Mouse (Mus musculus) liver, embryonic 15.5 days (tissue): ENCODE data around the gene Gm15517. TPM values are rescaled to one million over a fixed set of nuclear protein-coding genes. Genes with fewer than 3 reads are reported as not detected.
"Not testable (repeated sequence)": the region's sequence is repeated elsewhere in the genome, so short reads cannot be mapped to it uniquely, and the experiment has no call there.

Experiments
- ATAC-seq: fragments of 200-750 bp; cut with Nextera tagmentation; 2 replicates; pipeline ENCODE4 v1.8.0; 2017; ENCODE audit warnings: moderate number of reproducible peaks, mild to moderate bottlenecking, moderate library complexity; ENCODE audit not compliant: insufficient read depth
- H3K27ac ChIP-seq: fragments of 300-500 bp; sonication (generic); replicated peaks from 2 replicates; pipeline ENCODE4 v1.5.1; 2015; ENCODE audit warnings: mild to moderate bottlenecking, inconsistent platforms
- H3K27me3 ChIP-seq: fragments of 300-500 bp; sonication (generic); 2 replicates; pipeline ENCODE4 v1.6.1; 2015; ENCODE audit warnings: mild to moderate bottlenecking, inconsistent platforms
- H3K36me3 ChIP-seq: fragments of 300-500 bp; sonication (generic); replicated peaks from 2 replicates; pipeline ENCODE4 v1.6.1; 2015; ENCODE audit warnings: moderate library complexity, mild to moderate bottlenecking, inconsistent platforms
- H3K4me1 ChIP-seq: fragments of 300-500 bp; sonication (generic); replicated peaks from 2 replicates; pipeline ENCODE4 v1.6.1; 2015; ENCODE audit warnings: inconsistent platforms
- H3K4me2 ChIP-seq: fragments of 300-500 bp; sonication (generic); 2 replicates; pipeline ENCODE4 v1.6.1; 2015; ENCODE audit warnings: moderate library complexity, mild to moderate bottlenecking, inconsistent platforms
- H3K4me3 ChIP-seq: fragments of 300-500 bp; sonication (generic); replicated peaks from 2 replicates; pipeline ENCODE4 v1.5.1; 2015; ENCODE audit warnings: mild to moderate bottlenecking, inconsistent platforms
- H3K9ac ChIP-seq: fragments of 300-500 bp; sonication (generic); 2 replicates; pipeline ENCODE4 v1.6.1; 2015; ENCODE audit warnings: moderate library complexity, mild to moderate bottlenecking, inconsistent platforms
- H3K9me3 ChIP-seq: fragments of 300-500 bp; sonication (generic); replicated peaks from 2 replicates; pipeline ENCODE4 v1.6.1; 2016; ENCODE audit warnings: inconsistent platforms
- WGBS: fragments of 180-500 bp; shearing (Covaris S2); methylation state at CpG from one replicate; pipeline ENCODE4 v1.1.7; 2015; ENCODE audit warnings: mixed read lengths; ENCODE audit not compliant: insufficient replicate concordance; 5-methylcytosine and 5-hydroxymethylcytosine counted together
- polyA plus RNA-seq: library from polyadenylated mRNA; unstranded; fragments of >200 nt; fragmentation: Nextera tagmentation; extraction: Ambion mirVana; gene quantifications from 2 replicates; pipeline ENCODE4 v1.2.1, GENCODE M21; 2015

Gm15517 gene
- polyA plus RNA-seq, 1 experiment from 2014 or later, result not detected

DNA sequence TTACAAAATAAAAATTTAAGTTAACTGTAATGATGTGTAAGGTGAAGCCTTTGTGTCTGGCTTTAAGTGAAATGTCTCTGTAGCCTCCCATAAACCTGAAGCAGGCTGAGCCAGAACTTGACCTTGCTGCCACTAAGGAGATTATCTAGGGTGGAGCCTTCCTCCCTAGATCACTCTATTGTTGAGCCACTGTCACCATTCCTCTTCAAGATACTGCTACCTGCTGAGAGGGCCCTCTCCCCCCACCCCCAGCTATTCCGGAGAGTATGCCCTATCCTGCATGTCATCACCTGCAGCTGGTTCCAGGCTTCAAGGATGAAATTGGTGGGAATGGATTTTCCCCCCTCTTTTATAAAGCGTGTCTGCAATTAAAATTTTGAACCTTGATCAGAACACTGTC lies 36.3 kb downstream of the Gm15517 start:
- not testable (repeated sequence) for H3K9ac ChIP-seq, ATAC-seq, H3K4me2 ChIP-seq, H3K4me3 ChIP-seq, H3K4me1 ChIP-seq, H3K9me3 ChIP-seq, H3K27me3 ChIP-seq, H3K27ac ChIP-seq, H3K36me3 ChIP-seq
- WGBS, result 49% methylated on average over 2 of the region's 2 CpGs

- H3K36me3 ChIP-seq, result no peaks in the 10 kb centered on the region
- H3K4me1 ChIP-seq, result peaks cover 25% of the 10 kb centered on the region
- peaks cover 39% of the 10 kb centered on the region for H3K27me3 ChIP-seq
- H3K4me2 ChIP-seq, result peak overlapping the region; percentile 89
- no peaks in the 10 kb centered on the region for H3K9me3 ChIP-seq
- H3K27ac ChIP-seq, result no peak overlapping the region
- peak overlapping the region; percentile 64 for H3K4me3 ChIP-seq
- H3K9ac ChIP-seq, result peak overlapping the region; percentile 69; the same call in 1 of the 2 replicates
- no peak for ATAC-seq
- 74% methylated on average over 14 of the region's 14 CpGs for WGBS
Measured at GRCm38 (mm10) chr7:44303346-44304340, 42.4 kb downstream of the Gm15517 start.

DNA sequence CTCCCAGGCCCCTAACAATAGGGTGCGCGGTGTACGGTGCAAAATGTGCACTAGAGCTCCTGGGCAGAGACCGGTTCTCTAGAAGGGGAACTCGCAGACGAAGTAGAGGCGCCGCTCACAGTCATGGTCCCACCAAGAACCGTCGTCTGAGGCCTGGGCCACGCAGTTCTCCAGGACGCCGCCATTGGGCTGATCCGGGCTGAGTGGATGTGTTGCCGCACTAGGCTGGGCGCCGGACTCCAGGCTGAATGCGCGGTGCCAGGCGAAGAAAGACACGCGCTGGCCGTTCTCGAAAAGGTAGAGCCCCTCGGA lies 43.2 kb downstream of the Gm15517 start:
- Histone ChIP-seq H3K36me3 (no peaks in the 10 kb centered on the region), H3K4me1 (peaks cover 25% of the 10 kb centered on the region), H3K27ac (peak overlapping the region; percentile 76), H3K4me2 (peak overlapping the region; percentile 89), H3K27me3 (peaks cover 46% of the 10 kb centered on the region), H3K9me3 (no peaks in the 10 kb centered on the region), H3K9ac (peak overlapping the region; percentile 69), H3K4me3 (peak overlapping the region; percentile 64)
- under 1% methylated on average over 25 of the region's 25 CpGs for WGBS
- ATAC-seq, result peak; percentile 6

- peak; percentile 89 for ATAC-seq
- Histone ChIP-seq H3K36me3 (no peaks in the 10 kb centered on the region), H3K9ac (peak overlapping the region; percentile 69), H3K4me1 (peaks cover 25% of the 10 kb centered on the region), H3K27me3 (peaks cover 52% of the 10 kb centered on the region), H3K27ac (peak overlapping the region; percentile 76), H3K4me2 (peak overlapping the region; percentile 89), H3K4me3 (peak overlapping the region; percentile 64), H3K9me3 (no peaks in the 10 kb centered on the region)
- 1% methylated on average over 49 of the region's 49 CpGs for WGBS
Measured at GRCm38 (mm10) chr7:44304775-44305641, 43.8 kb downstream of the Gm15517 start.

DNA sequence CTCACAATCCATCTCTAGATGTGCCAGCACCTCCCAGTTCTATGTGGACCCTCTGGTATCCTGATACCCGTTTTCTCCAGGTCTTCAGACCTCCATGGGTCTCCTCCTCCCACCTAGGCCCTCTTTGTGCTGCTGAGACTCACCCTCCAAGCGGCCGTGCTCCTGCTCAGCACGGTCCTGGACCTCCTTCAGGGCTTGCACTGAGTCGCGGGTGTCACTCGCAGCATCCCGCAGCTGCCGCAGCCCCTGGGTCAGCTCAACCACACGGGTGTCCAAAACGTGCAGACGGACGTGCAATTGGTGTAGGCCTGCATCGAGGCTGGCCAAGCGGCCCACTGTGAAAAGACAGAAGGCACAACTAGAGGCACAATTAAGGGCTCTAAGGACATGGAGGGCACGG lies 44.4 kb downstream of the Gm15517 start:
- Histone ChIP-seq H3K36me3 (no peaks in the 10 kb centered on the region), H3K4me2 (peak overlapping the region; percentile 89), H3K9ac (no peak overlapping the region), H3K4me1 (peaks cover 30% of the 10 kb centered on the region), H3K27ac (no peak overlapping the region), H3K27me3 (peaks cover 56% of the 10 kb centered on the region), H3K9me3 (no peaks in the 10 kb centered on the region), H3K4me3 (peak overlapping the region; percentile 64)
- WGBS, result 13% methylated on average over 16 of the region's 16 CpGs
- ATAC-seq, result no peak

DNA sequence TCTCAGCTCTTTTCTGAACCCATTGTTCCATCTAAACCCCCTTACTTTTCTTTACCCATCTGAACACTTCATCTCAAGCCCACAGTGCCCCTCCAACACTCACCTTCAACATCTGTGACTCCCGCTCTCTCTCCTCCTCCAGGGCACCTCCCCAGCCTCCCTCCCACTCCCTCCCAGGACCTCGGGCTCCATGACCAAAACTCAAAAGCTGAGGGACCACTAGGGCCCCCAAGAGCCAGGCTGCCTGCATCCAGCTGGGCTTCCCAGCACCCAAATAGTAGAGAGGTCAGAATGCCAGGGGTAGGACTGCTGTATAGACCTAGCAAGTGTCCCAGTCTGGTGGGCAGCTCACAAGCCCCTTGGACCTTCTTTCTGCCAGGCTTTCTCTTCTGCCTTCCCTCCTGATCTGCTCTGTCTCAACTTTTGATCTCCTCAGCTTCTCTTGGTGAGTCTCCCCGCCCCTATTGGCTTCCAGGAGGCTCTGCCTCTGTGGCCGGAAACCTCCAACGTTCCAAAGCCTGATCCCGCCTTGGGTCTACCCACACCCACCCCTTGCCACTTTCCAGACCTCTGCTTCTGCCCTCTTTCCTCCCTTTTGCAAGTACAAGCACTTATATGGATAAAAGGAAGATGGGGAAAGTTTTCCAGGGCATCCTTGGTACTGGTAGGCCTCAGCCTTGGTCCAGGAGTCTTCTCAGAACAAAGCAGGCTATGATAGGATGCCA lies 45.4 kb downstream of the Gm15517 start, which contains the start of gene Clec11a:
Gene Clec11a, minus strand, starts transcription at position 387 of the 725 bp plus-strand sequence.
- WGBS, result 46% methylated on average over 6 of the region's 6 CpGs
- peak within 1 kb of the TSS; percentile 64; the same call in 1 of the 2 replicates for H3K4me3 ChIP-seq
- no peak for ATAC-seq
- no peaks in the 10 kb centered on the region for H3K9me3 ChIP-seq
- H3K27ac ChIP-seq, result no peak within 1 kb of the TSS
- peaks cover 63% of the 10 kb centered on the region for H3K27me3 ChIP-seq
- peak within 1 kb of the TSS; percentile 89 for H3K4me2 ChIP-seq
- H3K36me3 ChIP-seq, result no peaks in the 10 kb centered on the region
- H3K9ac ChIP-seq, result no peak within 1 kb of the TSS
- peaks cover 35% of the 10 kb centered on the region for H3K4me1 ChIP-seq

DNA sequence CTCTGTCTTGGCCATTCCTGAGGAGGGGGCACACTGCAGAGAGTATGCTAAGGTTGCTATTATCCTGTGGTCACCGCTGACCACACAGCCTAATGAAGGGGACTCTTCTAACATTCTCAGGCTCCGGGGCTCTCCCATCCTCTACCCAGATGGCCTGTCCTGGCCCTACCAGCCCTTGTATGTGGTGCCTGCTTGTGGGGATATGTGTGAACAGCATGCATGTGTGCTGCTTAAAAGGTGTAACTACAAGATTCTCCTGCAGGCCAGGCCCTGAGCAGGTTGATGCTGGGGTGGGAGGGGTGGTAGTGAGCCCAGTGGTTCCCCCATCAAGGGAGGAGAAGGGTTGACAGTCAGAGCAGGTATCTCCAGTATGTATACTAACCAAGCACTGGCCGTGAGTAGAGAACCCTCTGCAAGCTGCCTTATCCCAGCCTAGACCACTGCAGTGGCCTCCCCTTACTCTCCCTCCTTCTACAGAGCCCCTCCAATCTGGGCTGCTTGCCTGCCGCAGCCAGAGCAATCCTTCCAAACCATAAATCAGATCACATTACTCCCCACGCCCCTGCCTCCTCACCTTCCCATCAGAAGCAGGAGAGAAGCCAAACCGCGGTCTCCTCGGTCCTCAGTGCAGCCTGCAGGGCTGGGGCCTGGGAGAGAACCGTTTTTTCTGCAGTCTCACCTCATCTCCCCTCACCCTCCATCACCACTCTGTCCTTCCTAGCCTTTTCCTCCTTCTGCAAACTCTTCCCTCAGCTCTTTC lies 46.2 kb downstream of the Gm15517 start:
- Histone ChIP-seq H3K9ac (no peak overlapping the region), H3K4me1 (peaks cover 35% of the 10 kb centered on the region), H3K27me3 (peaks cover 70% of the 10 kb centered on the region), H3K9me3 (no peaks in the 10 kb centered on the region), H3K4me3 (no peak overlapping the region), H3K36me3 (no peaks in the 10 kb centered on the region), H3K27ac (no peak overlapping the region), H3K4me2 (no peak overlapping the region)
- 24% methylated on average over 9 of the region's 9 CpGs for WGBS
- no peak for ATAC-seq

DNA sequence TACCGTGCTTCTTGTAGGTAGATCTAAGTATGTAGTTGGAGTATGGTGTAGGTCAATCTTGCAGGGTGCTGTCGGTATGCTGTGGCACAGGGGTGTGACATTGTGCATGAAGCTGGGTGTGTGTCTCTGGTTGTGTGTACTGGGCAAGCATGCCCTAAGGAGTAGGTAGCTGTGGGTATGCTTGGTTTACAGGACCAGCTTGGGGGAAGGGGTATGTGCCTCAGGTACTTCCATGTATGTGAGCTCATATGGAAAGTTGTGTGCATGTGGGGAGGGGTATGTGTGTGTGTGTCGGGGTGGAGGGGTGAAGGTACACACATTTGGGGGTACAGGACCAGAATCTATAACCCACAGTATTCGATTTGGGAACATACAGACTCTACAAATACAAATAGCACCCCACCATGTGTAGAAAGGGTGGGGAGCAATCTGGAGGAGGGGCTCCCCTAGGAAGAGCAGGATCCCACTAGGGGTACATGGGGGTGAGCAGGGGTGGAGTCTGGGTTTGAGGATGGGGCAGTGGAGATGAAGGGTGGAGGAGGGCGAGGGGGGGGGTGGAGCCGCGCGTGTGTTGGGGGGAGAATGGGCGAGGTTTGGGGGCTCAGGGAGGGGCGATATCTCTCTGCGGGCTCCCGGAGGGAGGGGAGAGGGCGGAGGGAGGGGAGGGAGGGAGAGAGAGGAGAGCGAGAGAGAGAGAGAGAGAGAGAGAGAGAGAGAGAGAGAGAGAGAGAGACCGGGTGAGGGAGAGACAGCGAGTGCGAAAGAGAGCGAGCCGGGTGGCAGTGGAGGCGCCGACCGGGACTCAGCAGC lies 48.4 kb downstream of the Gm15517 start, which contains the start of gene Shank1:
Gene Shank1, plus strand, starts transcription at position 779 of the 810 bp plus-strand sequence.
- peak within 1 kb of the TSS; percentile 10; the same call in 1 of the 2 replicates for H3K4me3 ChIP-seq
- ATAC-seq, result no peak
- H3K4me2 ChIP-seq, result peak within 1 kb of the TSS; percentile 50
- no peak within 1 kb of the TSS for H3K9ac ChIP-seq
- no peak within 1 kb of the TSS for H3K27ac ChIP-seq
- 18% methylated on average over 12 of the region's 22 CpGs for WGBS
- peaks cover 24% of the 10 kb centered on the region for H3K4me1 ChIP-seq
- no peaks in the 10 kb centered on the region for H3K9me3 ChIP-seq
- no peaks in the 10 kb centered on the region for H3K36me3 ChIP-seq
- H3K27me3 ChIP-seq, result peaks cover 90% of the 10 kb centered on the region

GRCm38 (mm10) chr7:44310285-44310877 lies 49.1 kb downstream of the Gm15517 start:
- Histone ChIP-seq H3K9me3 (no peaks in the 10 kb centered on the region), H3K27ac (no peak overlapping the region), H3K9ac (no peak overlapping the region), H3K4me2 (peak overlapping the region; percentile 50), H3K36me3 (no peaks in the 10 kb centered on the region), H3K27me3 (peaks cover 90% of the 10 kb centered on the region), H3K4me3 (peak overlapping the region; percentile 10; the same call in 1 of the 2 replicates), H3K4me1 (peaks cover 17% of the 10 kb centered on the region)
- ATAC-seq, result no peak
- 1% methylated on average over 40 of the region's 40 CpGs for WGBS
